Mouse (Mus musculus): ENCODE measurements around the gene Pxylp1.

Gene Pxylp1

DNA sequence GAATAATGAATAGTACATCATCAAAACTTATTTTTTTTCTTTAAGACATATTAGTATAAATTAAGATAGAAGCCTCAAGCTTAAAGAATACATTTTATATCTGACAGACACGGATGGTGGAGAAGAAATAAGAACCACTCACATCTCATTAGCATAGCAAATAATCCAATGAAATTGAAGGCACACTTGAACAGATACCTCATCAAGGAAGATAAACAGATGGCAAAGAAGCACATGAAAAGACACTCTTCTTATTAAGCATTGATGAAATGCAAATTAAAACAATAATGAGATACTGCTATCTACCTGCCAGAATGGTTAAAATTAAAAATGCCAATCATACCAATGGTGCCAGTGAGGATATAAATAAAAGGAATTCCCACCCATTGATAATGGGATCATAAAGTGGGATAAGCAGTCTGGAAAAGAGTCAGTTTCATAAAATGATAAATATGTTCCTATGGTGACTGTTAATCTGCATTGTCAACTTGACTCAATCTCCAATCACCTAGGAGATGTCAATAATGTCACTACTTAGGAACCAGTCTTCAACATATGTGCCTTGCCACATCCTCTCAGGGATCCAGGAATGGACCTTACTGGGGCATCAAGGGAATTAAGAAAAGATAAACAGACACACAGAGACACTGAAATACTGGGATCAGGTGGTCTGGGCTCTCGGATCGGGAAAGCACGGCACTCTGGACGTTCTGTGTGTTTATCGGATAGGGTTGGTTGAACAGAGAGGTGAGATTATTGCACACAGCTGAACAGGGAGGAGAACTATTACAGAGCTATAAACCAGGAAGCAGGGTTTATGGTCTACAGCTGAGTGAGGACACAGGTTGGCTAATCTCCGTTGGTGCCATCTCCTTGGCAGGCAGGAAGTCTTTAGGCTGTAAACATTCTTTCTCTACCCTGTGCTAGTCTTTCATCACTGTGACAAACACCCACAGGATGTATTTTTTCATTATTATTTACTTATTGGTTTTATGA lies 12.2 kb upstream of the Pxylp1 start:
- H3K36me3 ChIP-seq (ENCODE audit: control insufficient read depth, insufficient read depth, low read length, poor library complexity, severe bottlenecking) = no peaks in the 10 kb centered on the region
- no peak for DNase-seq (ENCODE audit: low read depth, low spot score)
- no peaks in the 10 kb centered on the region; the same call in 1 of the 2 replicates for H3K27me3 ChIP-seq (ENCODE audit: control insufficient read depth, insufficient read depth, low read length, poor library complexity, severe bottlenecking)

DNA sequence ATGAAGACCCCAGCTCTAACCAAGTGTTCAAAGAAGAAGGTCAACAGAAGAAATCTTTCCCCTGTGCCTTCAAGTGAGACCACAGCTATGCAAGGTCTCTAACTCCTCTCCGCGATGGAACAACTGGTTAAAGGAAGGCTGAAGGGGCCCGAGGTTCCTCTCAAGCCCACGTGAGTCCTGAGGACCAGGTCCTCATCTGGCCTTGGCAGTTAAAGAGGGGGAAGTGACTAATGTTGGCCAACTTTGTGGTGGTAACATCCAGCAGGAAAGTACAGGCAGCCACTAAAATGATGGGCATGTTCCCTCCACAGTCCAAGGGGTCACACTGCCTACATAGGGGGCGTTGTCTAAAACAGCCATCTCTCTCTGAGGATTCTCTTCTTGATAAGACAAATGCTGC lies 7.2 kb upstream of the Pxylp1 start:
- Histone ChIP-seq H3K27me3 (ENCODE audit: control insufficient read depth, insufficient read depth, low read length, poor library complexity, severe bottlenecking) (no peaks in the 10 kb centered on the region), H3K36me3 (ENCODE audit: control insufficient read depth, insufficient read depth, low read length, poor library complexity, severe bottlenecking) (no peaks in the 10 kb centered on the region)
- no peak for DNase-seq (ENCODE audit: low read depth, low spot score)

DNA sequence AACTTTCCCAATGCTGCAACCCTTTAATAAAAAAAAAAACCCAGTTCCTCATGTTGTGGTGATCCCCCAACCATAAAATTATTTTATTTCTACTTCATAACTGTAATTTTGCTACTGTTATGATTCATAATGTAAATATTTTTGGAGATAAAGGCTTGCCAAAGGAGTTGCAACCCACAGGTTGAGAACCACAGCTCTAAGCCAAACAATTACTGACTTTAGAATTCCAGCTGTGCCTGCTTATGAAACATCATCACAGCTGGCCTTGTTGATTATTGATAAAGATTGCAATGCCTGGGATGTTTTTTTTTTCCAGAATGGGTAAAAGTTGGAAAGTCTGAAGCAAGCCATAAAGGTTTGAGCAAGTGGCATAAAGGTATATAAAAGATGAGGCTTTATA lies 6.5 kb upstream of the Pxylp1 start:
- no peaks in the 10 kb centered on the region for H3K27me3 ChIP-seq (ENCODE audit: control insufficient read depth, insufficient read depth, low read length, poor library complexity, severe bottlenecking)
- H3K36me3 ChIP-seq (ENCODE audit: control insufficient read depth, insufficient read depth, low read length, poor library complexity, severe bottlenecking) = no peaks in the 10 kb centered on the region
- DNase-seq (ENCODE audit: low read depth, low spot score) = no peak

DNA sequence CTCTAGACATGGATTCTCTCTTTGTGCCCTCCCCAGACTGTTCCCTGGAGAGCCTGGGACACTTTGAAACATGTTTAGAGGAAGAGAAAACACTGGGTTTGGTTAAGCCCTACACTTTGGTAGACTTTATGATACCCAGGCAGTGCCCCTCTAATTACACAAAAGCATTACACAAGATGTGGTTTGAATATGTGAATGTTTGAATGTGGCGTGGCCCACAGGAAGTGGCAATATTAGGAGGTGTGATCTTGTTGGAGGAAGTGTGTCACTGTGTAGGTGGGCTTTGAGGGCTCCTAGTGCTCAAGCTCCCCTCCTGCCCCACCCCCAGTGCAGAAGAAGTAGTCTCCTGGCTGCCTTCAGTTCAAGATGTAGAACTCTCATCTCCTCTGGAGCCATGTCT lies 4.2 kb upstream of the Pxylp1 start:
- DNase-seq (ENCODE audit: low read depth, low spot score) = no peak
- no peaks in the 10 kb centered on the region for H3K27me3 ChIP-seq (ENCODE audit: control insufficient read depth, insufficient read depth, low read length, poor library complexity, severe bottlenecking)
- H3K36me3 ChIP-seq (ENCODE audit: control insufficient read depth, insufficient read depth, low read length, poor library complexity, severe bottlenecking) = no peaks in the 10 kb centered on the region

DNA sequence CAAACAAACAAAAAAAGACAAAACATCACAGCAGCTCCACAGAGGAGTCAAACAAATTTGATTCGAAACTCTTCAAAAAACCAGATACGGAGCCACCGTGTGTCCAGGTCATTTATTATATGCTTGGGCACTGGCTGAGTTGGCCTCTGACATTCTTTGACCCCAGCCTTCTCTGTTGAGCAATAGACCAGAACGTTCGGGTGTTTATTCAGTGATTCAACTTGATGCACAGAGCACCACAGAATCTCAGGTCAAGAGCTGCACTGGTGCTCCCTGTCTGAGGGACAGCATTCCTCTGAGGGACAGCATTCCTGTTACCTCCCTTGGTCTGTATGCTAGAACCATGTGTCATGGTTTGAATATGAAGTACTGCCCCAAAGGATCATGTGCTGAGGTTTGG lies 1.1 kb upstream of the Pxylp1 start:
- Histone ChIP-seq H3K36me3 (ENCODE audit: control insufficient read depth, insufficient read depth, low read length, poor library complexity, severe bottlenecking) (no peaks in the 10 kb centered on the region), H3K27me3 (ENCODE audit: control insufficient read depth, insufficient read depth, low read length, poor library complexity, severe bottlenecking) (no peaks in the 10 kb centered on the region)
- no peak for DNase-seq (ENCODE audit: low read depth, low spot score)

DNA sequence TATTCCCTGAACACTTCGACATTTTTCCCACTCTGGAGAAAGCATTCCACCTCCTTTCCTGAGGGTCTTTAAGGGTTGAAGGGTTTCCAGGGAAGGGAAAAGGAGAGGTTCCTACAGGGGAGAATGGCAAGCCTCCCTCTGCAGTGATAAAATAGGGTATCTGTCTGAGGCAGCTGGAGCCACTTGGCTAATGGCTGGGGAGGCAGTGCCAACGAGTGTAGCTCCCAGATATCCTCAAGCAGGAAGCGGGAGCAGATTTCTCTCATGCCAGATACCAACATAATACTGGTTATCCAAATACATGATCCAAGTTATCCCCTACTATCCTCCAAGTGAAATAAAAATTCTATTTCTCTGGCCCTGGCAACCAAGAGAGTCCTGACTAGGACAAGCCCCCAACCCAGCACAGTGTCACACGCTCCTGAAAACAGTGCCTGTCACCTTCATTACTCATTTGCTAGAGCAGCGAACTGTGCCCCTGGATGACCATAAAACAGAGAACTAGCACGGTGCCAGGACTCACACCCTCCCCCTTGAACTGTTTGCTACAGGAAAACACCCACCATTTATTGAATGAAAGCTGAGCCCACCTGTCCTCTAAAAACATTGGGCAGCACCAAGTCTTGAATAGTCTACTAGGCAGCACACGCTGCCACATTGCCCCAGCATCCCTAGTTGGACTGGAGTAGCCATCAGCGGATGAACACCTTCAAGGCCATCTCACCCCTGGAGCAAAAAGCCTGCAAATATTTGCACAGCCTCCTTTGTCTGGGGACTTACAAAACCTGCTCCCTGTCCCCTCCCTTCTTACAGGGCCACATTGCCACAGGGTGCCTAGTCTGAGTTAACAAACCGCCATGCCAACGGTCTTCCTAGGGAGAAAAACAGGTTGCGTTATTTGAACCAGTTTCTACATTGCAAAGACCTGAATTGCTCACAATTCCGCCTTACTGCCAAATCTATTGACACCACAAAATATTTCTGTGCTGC lies 833 bp downstream of the Pxylp1 start:
- Histone ChIP-seq H3K36me3 (ENCODE audit: control insufficient read depth, insufficient read depth, low read length, poor library complexity, severe bottlenecking) (no peaks in the 10 kb centered on the region), H3K27me3 (ENCODE audit: control insufficient read depth, insufficient read depth, low read length, poor library complexity, severe bottlenecking) (no peaks in the 10 kb centered on the region)
- DNase-seq (ENCODE audit: low read depth, low spot score) = no peak

DNA sequence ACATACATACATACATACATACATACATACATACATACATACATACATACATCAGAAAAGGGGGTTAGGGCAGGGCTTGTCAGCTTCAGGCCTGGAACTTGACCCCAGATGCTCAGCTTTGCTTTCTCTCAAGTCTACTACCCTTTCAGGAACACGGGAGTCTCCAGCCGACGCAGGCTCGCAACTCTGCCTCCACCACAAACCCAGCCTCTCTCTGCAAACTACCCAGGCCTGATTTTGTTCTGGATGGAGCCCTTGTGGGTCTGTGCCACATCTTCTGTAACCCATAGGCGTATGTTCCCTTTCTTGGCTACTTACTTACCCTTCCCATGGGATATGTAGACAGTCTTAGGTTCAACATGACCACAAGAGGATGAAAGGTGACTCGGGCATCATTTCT lies 1.7 kb downstream of the Pxylp1 start:
- H3K36me3 ChIP-seq (ENCODE audit: control insufficient read depth, insufficient read depth, low read length, poor library complexity, severe bottlenecking) = no peaks in the 10 kb centered on the region
- H3K27me3 ChIP-seq (ENCODE audit: control insufficient read depth, insufficient read depth, low read length, poor library complexity, severe bottlenecking) = no peaks in the 10 kb centered on the region
- DNase-seq (ENCODE audit: low read depth, low spot score) = no peak

DNA sequence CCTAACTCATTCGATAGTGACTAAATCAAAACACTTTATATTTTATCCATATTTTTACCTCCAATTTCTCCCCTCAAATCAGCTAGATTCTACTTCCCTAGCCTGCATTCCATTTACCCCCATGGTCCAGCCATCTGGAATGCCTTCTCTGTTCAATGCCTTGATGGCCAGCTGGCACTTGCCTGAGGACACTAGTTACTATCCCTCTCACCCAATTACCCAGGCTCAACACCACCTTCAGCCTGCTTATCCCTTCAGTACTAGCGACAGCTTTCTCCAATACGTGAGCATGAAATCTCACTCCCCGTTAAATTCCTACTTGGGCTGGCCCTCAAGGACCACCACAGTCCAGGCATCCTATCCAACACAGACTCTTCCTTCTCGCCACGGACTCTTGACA lies 2.2 kb downstream of the Pxylp1 start:
- H3K27me3 ChIP-seq (ENCODE audit: control insufficient read depth, insufficient read depth, low read length, poor library complexity, severe bottlenecking) = no peaks in the 10 kb centered on the region
- DNase-seq (ENCODE audit: low read depth, low spot score) = no peak
- H3K36me3 ChIP-seq (ENCODE audit: control insufficient read depth, insufficient read depth, low read length, poor library complexity, severe bottlenecking) = no peaks in the 10 kb centered on the region

DNA sequence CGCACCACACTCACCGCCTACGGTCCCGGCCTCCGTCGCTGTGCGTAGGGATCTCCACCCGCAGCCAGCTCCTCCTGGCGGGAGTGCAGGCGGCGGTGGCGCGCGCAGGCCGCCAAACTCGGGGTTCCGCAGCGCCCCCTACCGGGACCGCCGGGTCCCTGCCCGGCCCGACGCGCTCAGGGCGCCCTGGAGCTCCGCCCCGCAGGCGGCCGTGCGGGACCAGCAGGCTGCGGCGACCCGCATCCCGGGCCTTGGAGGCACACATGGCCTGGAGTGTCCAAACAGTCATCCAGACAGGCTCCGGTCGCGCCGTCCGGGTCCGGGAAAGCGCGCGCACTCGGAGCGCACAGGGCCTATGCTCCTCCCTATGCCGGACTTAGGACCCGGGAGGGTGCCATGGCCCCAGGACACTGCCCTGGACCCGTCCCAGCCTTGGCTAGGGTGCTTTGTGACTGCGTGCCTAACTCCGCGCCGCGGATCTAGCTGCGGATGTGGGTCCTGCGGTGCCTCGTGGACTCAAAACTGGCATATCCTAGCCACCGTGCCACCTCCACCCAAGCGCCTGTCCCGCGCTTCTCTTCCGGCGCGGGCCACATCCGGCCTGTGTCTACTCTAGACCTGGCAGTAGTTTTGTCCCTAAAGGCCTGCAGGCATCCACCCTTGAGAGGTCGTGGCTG lies 3.0 kb downstream of the Pxylp1 start:
- peak; percentile 78 for DNase-seq (ENCODE audit: low read depth, low spot score)
- Histone ChIP-seq H3K36me3 (ENCODE audit: control insufficient read depth, insufficient read depth, low read length, poor library complexity, severe bottlenecking) (no peaks in the 10 kb centered on the region), H3K27me3 (ENCODE audit: control insufficient read depth, insufficient read depth, low read length, poor library complexity, severe bottlenecking) (no peaks in the 10 kb centered on the region)

DNA sequence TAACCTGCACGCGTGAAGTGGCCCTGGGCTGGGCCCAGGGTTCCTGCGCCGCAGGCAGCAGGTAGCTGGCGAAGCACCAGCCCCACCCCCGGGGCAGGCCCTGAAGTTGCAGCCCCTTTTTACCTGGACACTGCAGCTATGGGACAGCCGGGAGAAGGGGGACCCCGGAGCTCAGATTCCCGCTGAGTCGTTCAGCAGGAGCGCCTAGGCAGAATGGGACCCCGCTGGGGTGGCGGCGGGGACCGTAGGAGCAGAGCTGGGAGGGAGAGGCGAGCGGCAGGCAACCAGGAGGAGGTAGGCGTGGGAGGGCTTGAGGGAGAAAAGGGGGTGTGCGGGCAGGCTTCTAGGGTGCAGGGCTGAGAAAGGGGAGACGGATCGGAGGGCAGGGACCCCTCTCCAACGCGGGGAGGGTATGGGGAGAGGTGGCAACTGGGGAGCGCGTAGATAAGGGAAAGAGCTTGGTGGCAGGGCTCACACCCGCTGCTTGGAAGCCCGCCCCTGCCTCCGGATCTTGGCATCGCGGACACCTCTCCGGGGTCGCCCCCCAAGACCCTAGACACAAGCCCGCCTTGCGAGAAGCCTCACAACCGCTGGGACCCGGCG lies 3.6 kb downstream of the Pxylp1 start:
- peak; percentile 8 for DNase-seq (ENCODE audit: low read depth, low spot score)
- H3K36me3 ChIP-seq (ENCODE audit: control insufficient read depth, insufficient read depth, low read length, poor library complexity, severe bottlenecking) = no peaks in the 10 kb centered on the region
- H3K27me3 ChIP-seq (ENCODE audit: control insufficient read depth, insufficient read depth, low read length, poor library complexity, severe bottlenecking) = no peaks in the 10 kb centered on the region

DNA sequence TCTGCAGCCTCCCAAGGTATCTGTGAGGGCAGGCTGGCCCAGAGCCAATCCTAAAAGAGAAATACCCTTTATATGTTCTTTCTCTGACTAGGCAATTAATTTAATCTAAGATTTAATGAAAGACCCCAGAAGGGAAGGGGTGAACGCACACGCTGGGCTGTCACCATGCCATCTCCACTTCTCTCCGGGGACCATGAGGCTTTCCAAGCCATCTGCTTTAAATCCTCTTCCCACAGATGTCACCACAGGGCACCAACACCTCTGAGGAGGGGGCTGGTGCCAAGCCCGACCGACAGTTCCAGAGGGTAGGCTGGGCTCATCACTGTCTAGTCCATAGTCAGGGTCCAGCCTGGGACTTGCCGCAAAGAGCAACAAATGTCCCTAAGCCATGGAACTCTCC lies 4.5 kb downstream of the Pxylp1 start:
- DNase-seq (ENCODE audit: low read depth, low spot score) = no peak

DNA sequence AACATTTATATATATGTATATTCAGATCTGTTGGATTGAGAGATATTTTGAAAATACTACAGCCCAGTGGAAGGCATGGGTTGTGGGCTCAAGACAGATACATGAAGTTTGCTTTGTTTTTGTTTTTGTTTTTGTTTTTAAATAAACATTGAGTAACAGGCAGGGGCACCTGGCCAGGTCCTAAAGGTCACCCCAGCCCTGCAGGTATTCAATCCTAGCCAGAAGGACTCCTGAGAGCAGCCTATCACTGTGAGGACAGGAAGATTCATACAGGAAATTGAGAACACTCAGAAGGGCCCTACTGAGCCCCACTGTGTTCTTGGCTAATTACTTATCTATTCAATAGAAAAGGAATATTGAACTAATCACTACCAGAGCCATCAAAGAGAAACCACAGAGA lies 5.0 kb downstream of the Pxylp1 start:
- DNase-seq (ENCODE audit: low read depth, low spot score) = no peak

More for the DNA sequence above, 4.5 kb downstream of the Pxylp1 start:
- no peaks in the 10 kb centered on the region for H3K27me3 ChIP-seq (ENCODE audit: control insufficient read depth, insufficient read depth, low read length, poor library complexity, severe bottlenecking)
- H3K36me3 ChIP-seq (ENCODE audit: control insufficient read depth, insufficient read depth, low read length, poor library complexity, severe bottlenecking) = no peaks in the 10 kb centered on the region

DNA sequence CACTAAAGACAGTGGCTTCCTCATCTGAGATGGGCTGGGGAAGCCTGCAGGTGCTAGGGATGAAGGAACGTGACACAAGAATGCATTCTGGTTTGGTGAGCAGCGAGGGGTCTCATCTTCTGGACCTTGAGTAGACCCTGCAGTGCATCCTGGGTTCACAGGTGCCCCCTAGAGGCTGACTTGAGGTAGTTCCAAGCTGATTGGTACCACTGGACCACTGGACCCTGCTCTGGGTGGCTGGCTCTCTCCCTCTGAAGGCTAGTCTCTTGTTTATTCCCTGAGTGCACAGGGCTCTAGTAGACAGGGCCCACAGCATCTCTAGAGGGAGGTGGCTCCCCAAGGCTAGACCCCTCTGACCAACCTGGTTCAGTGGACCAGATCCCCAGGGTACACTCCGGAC lies 6.7 kb downstream of the Pxylp1 start:
- H3K27me3 ChIP-seq (ENCODE audit: control insufficient read depth, insufficient read depth, low read length, poor library complexity, severe bottlenecking) = no peaks in the 10 kb centered on the region
- no peaks in the 10 kb centered on the region for H3K36me3 ChIP-seq (ENCODE audit: control insufficient read depth, insufficient read depth, low read length, poor library complexity, severe bottlenecking)
- DNase-seq (ENCODE audit: low read depth, low spot score) = peak; percentile 27

More for the DNA sequence above, 5.0 kb downstream of the Pxylp1 start:
- Histone ChIP-seq H3K27me3 (ENCODE audit: control insufficient read depth, insufficient read depth, low read length, poor library complexity, severe bottlenecking) (no peaks in the 10 kb centered on the region), H3K36me3 (ENCODE audit: control insufficient read depth, insufficient read depth, low read length, poor library complexity, severe bottlenecking) (no peaks in the 10 kb centered on the region)
